Comparison of ENCODE assay signal across 8 mouse cellular contexts in the genomic region with DNA sequence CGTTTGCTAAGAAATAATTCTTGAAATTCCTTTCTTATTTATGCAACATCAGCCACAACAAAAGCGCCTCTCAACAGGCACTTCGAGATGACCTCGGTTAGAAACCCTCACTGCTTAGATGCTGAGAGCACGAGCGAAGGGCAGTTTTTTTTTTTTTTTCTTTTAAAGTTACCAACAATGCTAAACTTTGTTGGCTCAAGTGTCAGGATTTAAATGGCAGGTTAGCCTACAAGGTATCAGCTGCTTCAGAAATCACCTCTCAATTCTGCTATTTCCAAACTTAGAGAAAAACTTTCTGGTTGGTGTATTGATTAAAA.
DNase-seq lines count a peak whose midpoint lies in the region; ATAC-seq and TF ChIP-seq lines count a peak whose summit lies in the region.

No protein-coding gene starts in this region.

- peak overlapping the region; percentile 92 for H3K27ac ChIP-seq in lung, embryonic 14.5 days (ENCODE audit: low read depth)
- H3K27ac ChIP-seq in embryonic facial prominence, embryonic 14.5 days (replicated peaks; ENCODE audit: low read depth, low read length) = peak overlapping the region; percentile 89; the same call in 1 of the 2 replicates
- peak overlapping the region; percentile 90 for H3K27ac ChIP-seq in limb, embryonic 10.5 days
- peak overlapping the region; percentile 81 for H3K27ac ChIP-seq in neural tube, embryonic 15.5 days (replicated peaks)

- H3K4me3 ChIP-seq in lung, embryonic 14.5 days (ENCODE audit: low read depth, low read length) = peak overlapping the region; percentile 67
- peak overlapping the region; percentile 66 for H3K4me3 ChIP-seq in embryonic facial prominence, embryonic 14.5 days (ENCODE audit: low read depth, low read length)
- peak overlapping the region; percentile 71 for H3K4me3 ChIP-seq in limb, embryonic 10.5 days
- H3K4me3 ChIP-seq in neural tube, embryonic 15.5 days (replicated peaks) = peak overlapping the region; percentile 65

- no peak for TF ChIP-seq CTCF in lung, embryonic 14.5 days (IDR thresholded peaks at IDR 0.05; ENCODE audit: low read depth)

- H3K36me3 ChIP-seq in lung, embryonic 14.5 days (ENCODE audit: insufficient read depth) = no peaks in the 10 kb centered on the region
- H3K36me3 ChIP-seq in embryonic facial prominence, embryonic 14.5 days (ENCODE audit: control insufficient read depth, insufficient read depth, low read length) = no peaks in the 10 kb centered on the region
- no peaks in the 10 kb centered on the region for H3K36me3 ChIP-seq in limb, embryonic 10.5 days
- H3K36me3 ChIP-seq in neural tube, embryonic 15.5 days = no peaks in the 10 kb centered on the region

- peak overlapping the region; percentile 94 for H3K4me2 ChIP-seq in lung, embryonic 14.5 days
- H3K4me2 ChIP-seq in embryonic facial prominence, embryonic 14.5 days (ENCODE audit: low read depth, low read length) = peak overlapping the region; percentile 88
- H3K4me2 ChIP-seq in neural tube, embryonic 15.5 days = peak overlapping the region; percentile 93

- ATAC-seq in lung, embryonic 14.5 days (ENCODE audit: insufficient read depth) = no peak
- no peak for ATAC-seq in embryonic facial prominence, embryonic 14.5 days (ENCODE audit: low read depth)
- ATAC-seq in neural tube, embryonic 15.5 days (ENCODE audit: low FRiP score) = no peak

- 8% methylated on average over 6 of the region's 6 CpGs for WGBS in lung, embryonic 14.5 days
- 5% methylated on average over 6 of the region's 6 CpGs for WGBS in embryonic facial prominence, embryonic 14.5 days
- 2% methylated on average over 6 of the region's 6 CpGs for WGBS in limb, embryonic 10.5 days
- WGBS in neural tube, embryonic 15.5 days = 3% methylated on average over 6 of the region's 6 CpGs

- H3K4me1 ChIP-seq in lung, embryonic 14.5 days (ENCODE audit: insufficient read depth) = peaks cover 13% of the 10 kb centered on the region
- H3K4me1 ChIP-seq in embryonic facial prominence, embryonic 14.5 days (ENCODE audit: control insufficient read depth, insufficient read depth, low read length) = peaks cover 5% of the 10 kb centered on the region; the same call in 1 of the 2 replicates
- peaks cover 68% of the 10 kb centered on the region for H3K4me1 ChIP-seq in limb, embryonic 10.5 days
- peaks cover 42% of the 10 kb centered on the region for H3K4me1 ChIP-seq in neural tube, embryonic 15.5 days

- H3K9me3 ChIP-seq in lung, embryonic 14.5 days (ENCODE audit: low read depth, low read length) = no peaks in the 10 kb centered on the region
- H3K9me3 ChIP-seq in embryonic facial prominence, embryonic 14.5 days (ENCODE audit: control insufficient read depth, low read length) = no peaks in the 10 kb centered on the region
- H3K9me3 ChIP-seq in limb, embryonic 10.5 days (replicated peaks) = no peaks in the 10 kb centered on the region
- H3K9me3 ChIP-seq in neural tube, embryonic 15.5 days (replicated peaks) = no peaks in the 10 kb centered on the region

- H3K27me3 ChIP-seq in lung, embryonic 14.5 days (ENCODE audit: insufficient read depth, low read length) = no peaks in the 10 kb centered on the region
- H3K27me3 ChIP-seq in embryonic facial prominence, embryonic 14.5 days (replicated peaks; ENCODE audit: control insufficient read depth, insufficient read depth, low read length) = no peaks in the 10 kb centered on the region
- peaks cover 63% of the 10 kb centered on the region for H3K27me3 ChIP-seq in limb, embryonic 10.5 days (ENCODE audit: low read depth, poor library complexity, severe bottlenecking)
- peaks cover 9% of the 10 kb centered on the region for H3K27me3 ChIP-seq in neural tube, embryonic 15.5 days (replicated peaks)

- DNase-seq in lung, embryonic 14.5 days = no peak
- no peak for DNase-seq in lung, postnatal 14 days
- peak; percentile 59 for DNase-seq in embryonic facial prominence, embryonic 14.5 days (ENCODE audit: low spot score)
- DNase-seq in limb, embryonic 10.5 days (ENCODE audit: low spot score) = no peak
- no peak for DNase-seq in right cerebral cortex, adult 18-20 months
- DNase-seq in T-cell, adult 2 months (ENCODE audit: low spot score) = no peak
- no peak for DNase-seq in urinary bladder, postnatal 4 days (ENCODE audit: low spot score in 2 of 2)

- peak overlapping the region; percentile 84 for H3K9ac ChIP-seq in lung, embryonic 14.5 days
- peak overlapping the region; percentile 82 for H3K9ac ChIP-seq in embryonic facial prominence, embryonic 14.5 days (ENCODE audit: low read depth, low read length)
- peak overlapping the region; percentile 59; the same call in 1 of the 2 replicates for H3K9ac ChIP-seq in neural tube, embryonic 15.5 days (replicated peaks)
